Mouse (Mus musculus) hindbrain, embryonic 11.5 days (tissue): ENCODE measurements at regions not wholly inside any gene's neighbourhood (a gene's known extent, or its start where the extent isn't known, plus 50 kb on each side); places are given as distances from the start of the nearest gene placed in this dataset.

Experiments
- ATAC-seq: fragments of 200-750 bp; cut with Nextera tagmentation; 2 replicates; pipeline ENCODE4 v1.8.0; 2017; ENCODE audit warnings: mild to moderate bottlenecking, moderate TSS enrichment, moderate library complexity; ENCODE audit not compliant: low FRiP score
- DNase-seq: peaks from one replicate; pipeline ENCODE4 v3.0.0-alpha.2; 2015; ENCODE audit warnings: low spot score
- H3K27ac ChIP-seq: fragments of 300-500 bp; sonication (generic); 2 replicates; pipeline ENCODE4 v1.5.1; 2014; ENCODE audit warnings: mild to moderate bottlenecking, low read depth, low read length
- H3K27me3 ChIP-seq: fragments of 300-500 bp; sonication (generic); 2 replicates; pipeline ENCODE4 v1.6.1; 2014; ENCODE audit warnings: mild to moderate bottlenecking, low read length, moderate library complexity, mixed read lengths; ENCODE audit not compliant: control insufficient read depth, insufficient read depth
- H3K36me3 ChIP-seq: fragments of 300-500 bp; sonication (generic); 2 replicates; pipeline ENCODE4 v1.6.1; 2014; ENCODE audit warnings: mild to moderate bottlenecking, low read length, moderate library complexity, mixed read lengths; ENCODE audit not compliant: control insufficient read depth, insufficient read depth
- H3K4me1 ChIP-seq: fragments of 300-500 bp; sonication (generic); replicated peaks from 2 replicates; pipeline ENCODE4 v1.6.1; 2014; ENCODE audit warnings: low read length, mixed read lengths; ENCODE audit not compliant: control insufficient read depth, insufficient read depth
- H3K4me2 ChIP-seq: fragments of 300-500 bp; sonication (generic); replicated peaks from 2 replicates; pipeline ENCODE4 v1.6.1; 2014; ENCODE audit warnings: mild to moderate bottlenecking, low read depth, low read length
- H3K4me3 ChIP-seq: fragments of 300-500 bp; sonication (generic); 2 replicates; pipeline ENCODE4 v1.5.1; 2014; ENCODE audit warnings: low read depth, low read length
- H3K9ac ChIP-seq: fragments of 300-500 bp; sonication (generic); 2 replicates; pipeline ENCODE4 v1.6.1; 2014; ENCODE audit warnings: low read depth, low read length
- H3K9me3 ChIP-seq: fragments of 300-500 bp; sonication (generic); 2 replicates; pipeline ENCODE4 v1.6.1; 2016; ENCODE audit warnings: low read length; ENCODE audit not compliant: control insufficient read depth
- WGBS: fragments of 180-500 bp; shearing (Covaris S2); extraction: QIAGEN DNeasy Blood & Tissue Kit; methylation state at CpG from one replicate; pipeline ENCODE4 v1.1.7; 2014; 5-methylcytosine and 5-hydroxymethylcytosine counted together

- no peaks in the 10 kb centered on the region for H3K27me3 ChIP-seq
- no peak for ATAC-seq
- no peaks in the 10 kb centered on the region for H3K36me3 ChIP-seq
- H3K4me1 ChIP-seq = no peaks in the 10 kb centered on the region
- H3K9me3 ChIP-seq = no peaks in the 10 kb centered on the region
- no peak overlapping the region for H3K27ac ChIP-seq
- no peak overlapping the region for H3K4me3 ChIP-seq
- H3K9ac ChIP-seq = no peak overlapping the region
- no peak overlapping the region for H3K4me2 ChIP-seq
- DNase-seq = no peak
- 68% methylated on average over 9 of the region's 9 CpGs for WGBS
Observed at GRCm38 (mm10) chr3:151332688-151333452, 104.8 kb upstream of the Adgrl4 start.

GRCm38 (mm10) chr3:151333867-151334341, 103.8 kb upstream of the Adgrl4 start:
- H3K4me1 ChIP-seq = no peaks in the 10 kb centered on the region
- WGBS = 39% methylated on average over 6 of the region's 6 CpGs
- H3K4me3 ChIP-seq = no peak overlapping the region
- DNase-seq (peak; percentile 28), ATAC-seq (peak; percentile 65)
- no peaks in the 10 kb centered on the region for H3K36me3 ChIP-seq
- H3K9ac ChIP-seq = no peak overlapping the region
- no peak overlapping the region for H3K27ac ChIP-seq
- no peaks in the 10 kb centered on the region for H3K27me3 ChIP-seq
- H3K4me2 ChIP-seq = no peak overlapping the region
- no peaks in the 10 kb centered on the region for H3K9me3 ChIP-seq

- ATAC-seq (no peak), DNase-seq (no peak)
- H3K9ac ChIP-seq = no peak overlapping the region
- H3K4me3 ChIP-seq = no peak overlapping the region
- H3K9me3 ChIP-seq = no peaks in the 10 kb centered on the region
- H3K27me3 ChIP-seq = no peaks in the 10 kb centered on the region
- H3K36me3 ChIP-seq = no peaks in the 10 kb centered on the region
- H3K27ac ChIP-seq = no peak overlapping the region
- no peak overlapping the region for H3K4me2 ChIP-seq
- 51% methylated on average over 4 of the region's 4 CpGs for WGBS
- no peaks in the 10 kb centered on the region for H3K4me1 ChIP-seq
Observed at GRCm38 (mm10) chr3:151351481-151352090, 86.1 kb upstream of the Adgrl4 start.

- H3K4me2 ChIP-seq = no peak overlapping the region
- no peaks in the 10 kb centered on the region for H3K9me3 ChIP-seq
- H3K27me3 ChIP-seq = no peaks in the 10 kb centered on the region
- no peaks in the 10 kb centered on the region for H3K36me3 ChIP-seq
- H3K9ac ChIP-seq = no peak overlapping the region
- DNase-seq (peak; percentile 13), ATAC-seq (0 out of 2 replicates have a peak, but pooled peaks have one; percentile 46)
- no peak overlapping the region for H3K4me3 ChIP-seq
- no peak overlapping the region for H3K27ac ChIP-seq
- H3K4me1 ChIP-seq = 0 out of 2 replicates have a peak, but pooled peaks cover 3% of the 10 kb centered on the region
- WGBS = 28% methylated on average over 4 of the region's 4 CpGs
Observed at GRCm38 (mm10) chr3:151366302-151366701, 71.4 kb upstream of the Adgrl4 start.

GRCm38 (mm10) chr3:151366707-151367306, 70.9 kb upstream of the Adgrl4 start:
- no peaks in the 10 kb centered on the region for H3K36me3 ChIP-seq
- no peak overlapping the region for H3K4me2 ChIP-seq
- no peak overlapping the region for H3K4me3 ChIP-seq
- H3K27ac ChIP-seq = no peak overlapping the region
- no peak overlapping the region for H3K9ac ChIP-seq
- no peaks in the 10 kb centered on the region for H3K27me3 ChIP-seq
- DNase-seq = no peak
- 0 out of 2 replicates have a peak, but pooled peaks have one; percentile 20 for ATAC-seq
- H3K9me3 ChIP-seq = no peaks in the 10 kb centered on the region
- 79% methylated on average over 4 of the region's 4 CpGs for WGBS
- 0 out of 2 replicates have a peak, but pooled peaks cover 3% of the 10 kb centered on the region for H3K4me1 ChIP-seq

- no peak for ATAC-seq
- no peaks in the 10 kb centered on the region for H3K27me3 ChIP-seq
- H3K9ac ChIP-seq = no peak overlapping the region
- H3K36me3 ChIP-seq = no peaks in the 10 kb centered on the region
- H3K4me2 ChIP-seq = no peak overlapping the region
- no peaks in the 10 kb centered on the region for H3K4me1 ChIP-seq
- no peak overlapping the region for H3K4me3 ChIP-seq
- no peaks in the 10 kb centered on the region for H3K9me3 ChIP-seq
- no peak for DNase-seq
- H3K27ac ChIP-seq = no peak overlapping the region
- WGBS = 79% methylated on average over 5 of the region's 5 CpGs
Observed at GRCm38 (mm10) chr3:151383326-151384019, 54.2 kb upstream of the Adgrl4 start.

GRCm38 (mm10) chr3:151384850-151385249, 52.8 kb upstream of the Adgrl4 start:
- Histone ChIP-seq H3K9me3 (no peaks in the 10 kb centered on the region), H3K27ac (no peak overlapping the region), H3K36me3 (no peaks in the 10 kb centered on the region), H3K27me3 (no peaks in the 10 kb centered on the region), H3K4me2 (no peak overlapping the region), H3K4me1 (no peaks in the 10 kb centered on the region), H3K4me3 (no peak overlapping the region), H3K9ac (no peak overlapping the region)
- WGBS = 82% methylated on average over 5 of the region's 5 CpGs
- DNase-seq = no peak
- ATAC-seq = no peak

GRCm38 (mm10) chr3:151386103-151386502, 51.6 kb upstream of the Adgrl4 start:
- H3K9ac ChIP-seq = no peak overlapping the region
- H3K4me3 ChIP-seq = no peak overlapping the region
- no peak overlapping the region for H3K27ac ChIP-seq
- H3K9me3 ChIP-seq = no peaks in the 10 kb centered on the region
- H3K27me3 ChIP-seq = no peaks in the 10 kb centered on the region
- H3K4me2 ChIP-seq = no peak overlapping the region
- no peaks in the 10 kb centered on the region for H3K4me1 ChIP-seq
- DNase-seq (no peak), ATAC-seq (no peak)
- 94% methylated on average over 5 of the region's 5 CpGs for WGBS
- H3K36me3 ChIP-seq = no peaks in the 10 kb centered on the region
